Mouse (Mus musculus): ENCODE results near the gene Zfp512b. TPM values are rescaled to one million over a fixed set of nuclear protein-coding genes. Genes with fewer than 3 reads are reported as not detected.

The Zfp512b gene
- polyA plus RNA-seq, 1 experiment from 2014 or later: 10.5 TPM

- H3K4me1 ChIP-seq (ENCODE audit: insufficient read depth): peaks cover 13% of the 10 kb centered on the region
- H3K27me3 ChIP-seq (ENCODE audit: insufficient read depth, low read length): no peaks in the 10 kb centered on the region
- no peak overlapping the region for H3K4me3 ChIP-seq (ENCODE audit: low read depth, low read length)
- H3K9ac ChIP-seq (replicated peaks): no peak overlapping the region
- 84% methylated on average over 11 of the region's 11 CpGs for WGBS (ENCODE audit: insufficient replicate concordance)
- no peak overlapping the region for H3K27ac ChIP-seq (ENCODE audit: low read depth)
- peaks cover 28% of the 10 kb centered on the region for H3K36me3 ChIP-seq (replicated peaks; ENCODE audit: insufficient read depth, low read length)
- no peak overlapping the region for H3K4me2 ChIP-seq (ENCODE audit: low read depth, low read length)
- ATAC-seq (no peak), DNase-seq (peak; percentile 9)
- TF ChIP-seq EP300 (IDR thresholded peaks at IDR 0.05; ENCODE audit: low read depth) (no peak), CTCF (IDR thresholded peaks at IDR 0.05; ENCODE audit: low read depth) (no peak)
- no peaks in the 10 kb centered on the region for H3K9me3 ChIP-seq (ENCODE audit: low read length)
Measured at GRCm38 (mm10) chr2:181571941-181572670, 20.5 kb downstream of the Zfp512b start.

- 65% methylated on average over 6 of the region's 6 CpGs for WGBS (ENCODE audit: insufficient replicate concordance)
Measured at GRCm38 (mm10) chr2:181570921-181571595, 21.5 kb downstream of the Zfp512b start.

GRCm38 (mm10) chr2:181570375-181570774 is 22.2 kb downstream of the Zfp512b start:
- Histone ChIP-seq H3K27ac (ENCODE audit: low read depth) (no peak overlapping the region), H3K36me3 (replicated peaks; ENCODE audit: insufficient read depth, low read length) (peaks cover 28% of the 10 kb centered on the region), H3K9me3 (ENCODE audit: low read length) (no peaks in the 10 kb centered on the region), H3K27me3 (ENCODE audit: insufficient read depth, low read length) (no peaks in the 10 kb centered on the region), H3K4me2 (ENCODE audit: low read depth, low read length) (no peak overlapping the region), H3K9ac (replicated peaks) (no peak overlapping the region), H3K4me3 (ENCODE audit: low read depth, low read length) (no peak overlapping the region), H3K4me1 (ENCODE audit: insufficient read depth) (peaks cover 8% of the 10 kb centered on the region)
- DNase-seq: peak; percentile 11
- WGBS (ENCODE audit: insufficient replicate concordance): 85% methylated on average over 8 of the region's 8 CpGs
- TF ChIP-seq CTCF (IDR thresholded peaks at IDR 0.05; ENCODE audit: low read depth): no peak
- no peak for TF ChIP-seq EP300 (IDR thresholded peaks at IDR 0.05; ENCODE audit: low read depth)
- ATAC-seq: no peak

More at GRCm38 (mm10) chr2:181570921-181571595, 21.5 kb downstream of the Zfp512b start:
- H3K9ac ChIP-seq (replicated peaks): no peak overlapping the region
- peaks cover 8% of the 10 kb centered on the region for H3K4me1 ChIP-seq (ENCODE audit: insufficient read depth)
- H3K27me3 ChIP-seq (ENCODE audit: insufficient read depth, low read length): no peaks in the 10 kb centered on the region
- peaks cover 28% of the 10 kb centered on the region for H3K36me3 ChIP-seq (replicated peaks; ENCODE audit: insufficient read depth, low read length)
- no peak overlapping the region for H3K27ac ChIP-seq (ENCODE audit: low read depth)
- ATAC-seq (no peak), DNase-seq (peak; percentile 14)
- TF ChIP-seq EP300 (IDR thresholded peaks at IDR 0.05; ENCODE audit: low read depth) (no peak), CTCF (IDR thresholded peaks at IDR 0.05; ENCODE audit: low read depth) (0 out of 2 replicates have a peak, but pooled peaks have one; percentile 7)
- H3K4me3 ChIP-seq (ENCODE audit: low read depth, low read length): no peak overlapping the region
- no peaks in the 10 kb centered on the region for H3K9me3 ChIP-seq (ENCODE audit: low read length)
- no peak overlapping the region for H3K4me2 ChIP-seq (ENCODE audit: low read depth, low read length)

GRCm38 (mm10) chr2:181569856-181570255 is 22.7 kb downstream of the Zfp512b start:
- Histone ChIP-seq H3K4me3 (ENCODE audit: low read depth, low read length) (no peak overlapping the region), H3K9ac (replicated peaks) (no peak overlapping the region), H3K27ac (ENCODE audit: low read depth) (no peak overlapping the region), H3K27me3 (ENCODE audit: insufficient read depth, low read length) (no peaks in the 10 kb centered on the region), H3K9me3 (ENCODE audit: low read length) (no peaks in the 10 kb centered on the region), H3K36me3 (replicated peaks; ENCODE audit: insufficient read depth, low read length) (peaks cover 28% of the 10 kb centered on the region), H3K4me1 (ENCODE audit: insufficient read depth) (peaks cover 8% of the 10 kb centered on the region), H3K4me2 (ENCODE audit: low read depth, low read length) (no peak overlapping the region)
- no peak for ATAC-seq
- peak; percentile 11 for DNase-seq
- TF ChIP-seq CTCF (IDR thresholded peaks at IDR 0.05; ENCODE audit: low read depth): no peak
- no peak for TF ChIP-seq EP300 (IDR thresholded peaks at IDR 0.05; ENCODE audit: low read depth)
- WGBS (ENCODE audit: insufficient replicate concordance): 96% methylated on average over 10 of the region's 10 CpGs

GRCm38 (mm10) chr2:181568272-181569008 is 24.2 kb downstream of the Zfp512b start:
- H3K36me3 ChIP-seq (replicated peaks; ENCODE audit: insufficient read depth, low read length): peaks cover 23% of the 10 kb centered on the region
- TF ChIP-seq CTCF (IDR thresholded peaks at IDR 0.05; ENCODE audit: low read depth) (peak; percentile 83), EP300 (IDR thresholded peaks at IDR 0.05; ENCODE audit: low read depth) (no peak)
- DNase-seq: peak; percentile 72
- no peak overlapping the region for H3K9ac ChIP-seq (replicated peaks)
- WGBS (ENCODE audit: insufficient replicate concordance): 37% methylated on average over 7 of the region's 7 CpGs
- H3K27me3 ChIP-seq (ENCODE audit: insufficient read depth, low read length): no peaks in the 10 kb centered on the region
- peaks cover 8% of the 10 kb centered on the region for H3K4me1 ChIP-seq (ENCODE audit: insufficient read depth)
- H3K27ac ChIP-seq (ENCODE audit: low read depth): peak overlapping the region; percentile 59
- H3K4me3 ChIP-seq (ENCODE audit: low read depth, low read length): no peak overlapping the region
- H3K4me2 ChIP-seq (ENCODE audit: low read depth, low read length): peak overlapping the region; percentile 14; the same call in 1 of the 2 replicates
- no peaks in the 10 kb centered on the region for H3K9me3 ChIP-seq (ENCODE audit: low read length)
- ATAC-seq: peak; percentile 77

- peaks cover 14% of the 10 kb centered on the region for H3K36me3 ChIP-seq (replicated peaks; ENCODE audit: insufficient read depth, low read length)
- H3K9ac ChIP-seq (replicated peaks): no peak overlapping the region
- H3K4me3 ChIP-seq (ENCODE audit: low read depth, low read length): no peak overlapping the region
- no peak for ATAC-seq
- no peak for DNase-seq
- H3K27ac ChIP-seq (ENCODE audit: low read depth): no peak overlapping the region
- no peak overlapping the region for H3K4me2 ChIP-seq (ENCODE audit: low read depth, low read length)
- WGBS (ENCODE audit: insufficient replicate concordance): 86% methylated on average over 3 of the region's 3 CpGs
- H3K27me3 ChIP-seq (ENCODE audit: insufficient read depth, low read length): no peaks in the 10 kb centered on the region
- peaks cover 8% of the 10 kb centered on the region for H3K4me1 ChIP-seq (ENCODE audit: insufficient read depth)
- no peaks in the 10 kb centered on the region for H3K9me3 ChIP-seq (ENCODE audit: low read length)
- TF ChIP-seq CTCF (IDR thresholded peaks at IDR 0.05; ENCODE audit: low read depth): no peak
- no peak for TF ChIP-seq EP300 (IDR thresholded peaks at IDR 0.05; ENCODE audit: low read depth)
Measured at GRCm38 (mm10) chr2:181567338-181567737, 25.3 kb downstream of the Zfp512b start.

All from liver, postnatal 0 days (tissue).